Mouse (Mus musculus): Measurements from ENCODE around the gene Tlr13.

DNA sequence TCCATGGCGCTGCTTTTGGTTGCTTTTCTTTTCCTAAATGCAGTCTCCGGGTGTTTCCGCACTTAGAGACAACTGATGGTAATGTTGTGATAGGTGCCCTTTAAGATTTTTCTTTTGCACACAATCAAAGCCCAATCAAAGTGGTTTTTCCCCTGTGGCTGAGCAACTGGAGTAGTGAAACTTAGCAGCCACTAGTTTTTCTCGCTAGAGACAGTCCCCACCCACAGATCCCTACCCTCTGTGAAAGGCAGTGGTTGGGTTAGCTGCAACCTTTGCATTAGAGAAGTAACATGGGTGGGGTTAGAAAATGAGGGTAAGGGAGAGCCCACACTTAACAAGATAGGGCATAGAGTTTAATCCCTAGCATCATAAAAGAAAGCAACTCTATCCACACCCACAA, 7.5 kb upstream of the Tlr13 start:
- TF ChIP-seq GATA1 (IDR thresholded peaks at IDR 0.05; ENCODE audit: borderline replicate concordance, low read length): no peak
- no peak for TF ChIP-seq FLI1 (IDR thresholded peaks at IDR 0.05; ENCODE audit: low read length)

All from megakaryocyte, embryonic 14.5 days (primary cell).